Mouse (Mus musculus): ENCODE data around the gene Mpp6. TPM values are rescaled to one million over a fixed set of nuclear protein-coding genes. Genes with fewer than 3 reads are reported as not detected.

Mpp6 gene
- polyA plus RNA-seq, 1 experiment from 2014 or later = 80.8 TPM

DNA sequence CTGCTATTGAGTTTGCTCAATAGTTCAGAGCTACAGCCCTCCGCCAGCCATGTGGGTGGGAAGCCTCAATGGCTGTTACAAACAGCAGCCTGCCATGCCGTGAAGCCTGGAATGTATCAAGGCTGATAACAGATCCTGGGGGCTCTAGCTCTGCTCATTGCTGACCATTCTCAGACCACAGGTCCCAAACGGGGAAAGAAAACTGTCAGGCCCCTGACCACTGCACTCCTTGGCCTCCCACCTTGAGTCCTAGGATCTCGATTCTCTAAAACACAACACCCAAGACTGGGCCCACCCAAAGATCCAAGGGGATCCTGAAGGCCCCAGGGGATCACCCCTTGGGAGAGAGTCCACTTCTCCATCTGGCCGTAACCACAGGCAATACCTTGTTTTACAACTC lies 112.3 kb downstream of the Mpp6 start:
- Histone ChIP-seq H3K4me2 (ENCODE audit: low read depth, low read length) (no peak overlapping the region), H3K4me1 (ENCODE audit: control insufficient read depth, insufficient read depth, low read length) (no peaks in the 10 kb centered on the region), H3K9ac (ENCODE audit: low read depth, low read length) (no peak overlapping the region), H3K36me3 (ENCODE audit: control insufficient read depth, insufficient read depth, low read length) (no peaks in the 10 kb centered on the region), H3K27ac (replicated peaks; ENCODE audit: low read depth, low read length) (no peak overlapping the region), H3K27me3 (replicated peaks; ENCODE audit: control insufficient read depth, insufficient read depth, low read length) (no peaks in the 10 kb centered on the region), H3K4me3 (ENCODE audit: low read depth, low read length) (no peak overlapping the region), H3K9me3 (ENCODE audit: control insufficient read depth, low read length) (no peaks in the 10 kb centered on the region)
- DNase-seq (ENCODE audit: low spot score) (no peak), ATAC-seq (ENCODE audit: low read depth) (no peak)
- WGBS = 75% methylated on average over 5 of the region's 5 CpGs

- WGBS = 73% methylated on average over 5 of the region's 5 CpGs
- H3K9ac ChIP-seq (ENCODE audit: low read depth, low read length) = no peak overlapping the region
- no peak overlapping the region for H3K4me2 ChIP-seq (ENCODE audit: low read depth, low read length)
- H3K27ac ChIP-seq (replicated peaks; ENCODE audit: low read depth, low read length) = no peak overlapping the region
- no peaks in the 10 kb centered on the region for H3K4me1 ChIP-seq (ENCODE audit: control insufficient read depth, insufficient read depth, low read length)
- no peaks in the 10 kb centered on the region; the same call in 1 of the 2 replicates for H3K36me3 ChIP-seq (ENCODE audit: control insufficient read depth, insufficient read depth, low read length)
- no peaks in the 10 kb centered on the region for H3K9me3 ChIP-seq (ENCODE audit: control insufficient read depth, low read length)
- no peak for DNase-seq (ENCODE audit: low spot score)
- no peak for ATAC-seq (ENCODE audit: low read depth)
- no peak overlapping the region for H3K4me3 ChIP-seq (ENCODE audit: low read depth, low read length)
- no peaks in the 10 kb centered on the region for H3K27me3 ChIP-seq (replicated peaks; ENCODE audit: control insufficient read depth, insufficient read depth, low read length)
These were observed 112.9 kb downstream of the Mpp6 start for GRCm38 (mm10) chr6:50222986-50223385.

- WGBS = 88% methylated on average over 4 of the region's 4 CpGs
- H3K9me3 ChIP-seq (ENCODE audit: control insufficient read depth, low read length) = no peaks in the 10 kb centered on the region
- no peaks in the 10 kb centered on the region for H3K4me1 ChIP-seq (ENCODE audit: control insufficient read depth, insufficient read depth, low read length)
- H3K27ac ChIP-seq (replicated peaks; ENCODE audit: low read depth, low read length) = no peak overlapping the region
- DNase-seq (ENCODE audit: low spot score) (no peak), ATAC-seq (ENCODE audit: low read depth) (no peak)
- H3K4me3 ChIP-seq (ENCODE audit: low read depth, low read length) = no peak overlapping the region
- no peak overlapping the region for H3K9ac ChIP-seq (ENCODE audit: low read depth, low read length)
- H3K4me2 ChIP-seq (ENCODE audit: low read depth, low read length) = no peak overlapping the region
- no peaks in the 10 kb centered on the region; the same call in 1 of the 2 replicates for H3K36me3 ChIP-seq (ENCODE audit: control insufficient read depth, insufficient read depth, low read length)
- no peaks in the 10 kb centered on the region for H3K27me3 ChIP-seq (replicated peaks; ENCODE audit: control insufficient read depth, insufficient read depth, low read length)
These were observed 113.6 kb downstream of the Mpp6 start for GRCm38 (mm10) chr6:50223606-50224005.

DNA sequence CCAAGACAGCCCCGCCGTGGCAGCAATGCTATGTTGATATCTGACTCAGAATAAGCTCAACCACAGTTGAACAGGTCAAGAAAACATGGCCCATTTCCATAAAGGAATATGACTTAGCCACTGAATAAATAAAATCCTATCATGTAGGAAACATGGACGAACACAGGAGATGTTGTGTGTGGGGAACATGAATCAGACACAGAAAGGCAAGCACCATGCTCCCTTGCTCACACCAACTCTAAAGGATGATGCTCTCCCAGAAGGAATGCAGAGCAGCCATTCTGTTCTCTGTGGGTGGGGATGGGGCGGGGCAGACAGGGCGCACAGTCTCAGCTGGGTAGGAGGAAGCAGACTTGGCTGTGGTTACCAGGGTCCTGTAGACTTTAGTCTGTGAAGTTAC lies 115.2 kb downstream of the Mpp6 start:
- no peak for DNase-seq (ENCODE audit: low spot score)
- 84% methylated on average over 5 of the region's 5 CpGs for WGBS

GRCm38 (mm10) chr6:50228180-50228579 lies 118.1 kb downstream of the Mpp6 start:
- Histone ChIP-seq H3K9me3 (ENCODE audit: control insufficient read depth, low read length) (no peaks in the 10 kb centered on the region), H3K36me3 (ENCODE audit: control insufficient read depth, insufficient read depth, low read length) (no peaks in the 10 kb centered on the region; the same call in 1 of the 2 replicates), H3K27me3 (replicated peaks; ENCODE audit: control insufficient read depth, insufficient read depth, low read length) (no peaks in the 10 kb centered on the region), H3K4me2 (ENCODE audit: low read depth, low read length) (no peak overlapping the region), H3K4me3 (ENCODE audit: low read depth, low read length) (no peak overlapping the region), H3K9ac (ENCODE audit: low read depth, low read length) (no peak overlapping the region), H3K4me1 (ENCODE audit: control insufficient read depth, insufficient read depth, low read length) (no peaks in the 10 kb centered on the region), H3K27ac (replicated peaks; ENCODE audit: low read depth, low read length) (no peak overlapping the region)
- DNase-seq (ENCODE audit: low spot score) (no peak), ATAC-seq (ENCODE audit: low read depth) (no peak)
- whole genome bisulfite sequencing = 71% methylated on average over 5 of the region's 5 CpGs

More for the DNA sequence above, 115.2 kb downstream of the Mpp6 start:
- ATAC-seq (ENCODE audit: low read depth) = no peak
- Histone ChIP-seq H3K36me3 (ENCODE audit: control insufficient read depth, insufficient read depth, low read length) (no peaks in the 10 kb centered on the region; the same call in 1 of the 2 replicates), H3K4me1 (ENCODE audit: control insufficient read depth, insufficient read depth, low read length) (no peaks in the 10 kb centered on the region), H3K9me3 (ENCODE audit: control insufficient read depth, low read length) (no peaks in the 10 kb centered on the region), H3K9ac (ENCODE audit: low read depth, low read length) (no peak overlapping the region), H3K27me3 (replicated peaks; ENCODE audit: control insufficient read depth, insufficient read depth, low read length) (no peaks in the 10 kb centered on the region), H3K4me3 (ENCODE audit: low read depth, low read length) (no peak overlapping the region), H3K4me2 (ENCODE audit: low read depth, low read length) (no peak overlapping the region), H3K27ac (replicated peaks; ENCODE audit: low read depth, low read length) (no peak overlapping the region)

DNA sequence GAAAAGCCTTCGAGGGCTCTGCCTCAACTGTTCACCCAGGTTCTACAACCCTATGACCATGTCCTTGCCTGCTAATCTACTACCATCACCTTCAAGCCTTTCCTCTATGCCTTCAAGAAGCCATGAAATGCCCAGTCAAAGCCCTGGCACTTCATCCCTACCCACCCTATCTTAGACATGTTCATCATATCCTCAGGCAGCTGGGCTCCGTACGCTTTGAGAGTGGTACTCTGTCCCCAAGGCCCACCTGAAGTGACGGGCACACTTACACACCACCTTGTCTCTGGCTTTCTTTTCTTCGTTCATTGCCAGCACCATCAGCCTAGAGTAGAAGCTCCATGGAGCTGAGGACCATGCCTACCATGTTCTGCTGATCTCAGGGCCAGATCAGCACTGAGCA lies 121.2 kb downstream of the Mpp6 start:
- Histone ChIP-seq H3K9me3 (ENCODE audit: control insufficient read depth, low read length) (no peaks in the 10 kb centered on the region), H3K9ac (ENCODE audit: low read depth, low read length) (no peak overlapping the region), H3K27me3 (replicated peaks; ENCODE audit: control insufficient read depth, insufficient read depth, low read length) (no peaks in the 10 kb centered on the region), H3K27ac (replicated peaks; ENCODE audit: low read depth, low read length) (no peak overlapping the region), H3K4me3 (ENCODE audit: low read depth, low read length) (no peak overlapping the region), H3K4me2 (ENCODE audit: low read depth, low read length) (no peak overlapping the region), H3K36me3 (ENCODE audit: control insufficient read depth, insufficient read depth, low read length) (no peaks in the 10 kb centered on the region; the same call in 1 of the 2 replicates), H3K4me1 (ENCODE audit: control insufficient read depth, insufficient read depth, low read length) (no peaks in the 10 kb centered on the region)
- ATAC-seq (ENCODE audit: low read depth) (no peak), DNase-seq (ENCODE audit: low spot score) (no peak)
- 88% methylated on average over 5 of the region's 5 CpGs for WGBS

DNA sequence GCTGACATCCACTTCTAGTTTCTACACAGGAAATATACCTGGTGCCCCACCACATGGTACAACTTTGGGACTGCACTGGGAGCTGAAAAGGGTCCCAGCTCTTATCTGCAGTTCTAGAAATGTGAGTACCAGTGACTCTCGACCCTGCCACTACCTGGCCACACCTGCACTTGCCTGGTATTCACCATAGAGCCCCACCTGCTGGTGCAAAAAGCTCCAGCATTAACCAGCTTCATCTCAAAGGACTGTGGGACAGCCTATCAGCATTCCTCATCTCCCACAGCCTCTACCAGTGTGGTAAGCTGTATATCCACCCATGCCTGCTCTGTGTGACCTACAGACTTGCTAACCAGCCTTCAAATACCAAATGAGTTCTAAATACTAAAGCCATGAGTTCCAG lies 122.9 kb downstream of the Mpp6 start:
- no peak for DNase-seq (ENCODE audit: low spot score)
- 80% methylated on average over 1 of the region's 1 CpGs for WGBS
- no peak for ATAC-seq (ENCODE audit: low read depth)
- Histone ChIP-seq H3K36me3 (ENCODE audit: control insufficient read depth, insufficient read depth, low read length) (no peaks in the 10 kb centered on the region; the same call in 1 of the 2 replicates), H3K9ac (ENCODE audit: low read depth, low read length) (no peak overlapping the region), H3K27me3 (replicated peaks; ENCODE audit: control insufficient read depth, insufficient read depth, low read length) (no peaks in the 10 kb centered on the region), H3K4me2 (ENCODE audit: low read depth, low read length) (no peak overlapping the region), H3K27ac (replicated peaks; ENCODE audit: low read depth, low read length) (no peak overlapping the region), H3K4me1 (ENCODE audit: control insufficient read depth, insufficient read depth, low read length) (no peaks in the 10 kb centered on the region), H3K4me3 (ENCODE audit: low read depth, low read length) (no peak overlapping the region), H3K9me3 (ENCODE audit: control insufficient read depth, low read length) (no peaks in the 10 kb centered on the region)

GRCm38 (mm10) chr6:50237963-50238362 lies 127.9 kb downstream of the Mpp6 start:
- Histone ChIP-seq H3K36me3 (ENCODE audit: control insufficient read depth, insufficient read depth, low read length) (no peaks in the 10 kb centered on the region), H3K4me1 (ENCODE audit: control insufficient read depth, insufficient read depth, low read length) (no peaks in the 10 kb centered on the region), H3K4me2 (ENCODE audit: low read depth, low read length) (no peak overlapping the region), H3K4me3 (ENCODE audit: low read depth, low read length) (no peak overlapping the region), H3K27ac (replicated peaks; ENCODE audit: low read depth, low read length) (no peak overlapping the region), H3K27me3 (replicated peaks; ENCODE audit: control insufficient read depth, insufficient read depth, low read length) (no peaks in the 10 kb centered on the region), H3K9ac (ENCODE audit: low read depth, low read length) (no peak overlapping the region), H3K9me3 (ENCODE audit: control insufficient read depth, low read length) (no peaks in the 10 kb centered on the region)
- whole genome bisulfite sequencing = 65% methylated on average over 2 of the region's 2 CpGs
- ATAC-seq (ENCODE audit: low read depth) = no peak
- no peak for DNase-seq (ENCODE audit: low spot score)

DNA sequence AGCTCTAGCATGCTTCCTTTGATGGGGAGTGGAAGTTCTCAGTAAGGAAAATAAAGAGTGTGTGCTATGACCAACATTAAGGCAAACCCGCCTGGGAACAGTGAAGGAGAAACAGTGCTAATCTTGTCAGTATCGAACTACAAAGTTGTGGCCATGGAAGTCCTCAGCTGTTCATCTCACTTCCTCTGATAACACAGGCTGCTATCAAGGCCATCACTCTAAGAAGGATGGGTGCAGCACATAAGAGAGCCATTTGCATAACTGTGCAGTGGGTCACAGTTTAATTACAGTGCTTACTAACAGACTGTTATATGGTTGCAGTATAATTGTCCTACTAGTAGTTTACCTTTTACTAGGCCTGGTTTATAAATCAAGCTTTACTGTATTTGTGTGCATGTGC lies 129.9 kb downstream of the Mpp6 start:
- DNase-seq (ENCODE audit: low spot score) (no peak), ATAC-seq (ENCODE audit: low read depth) (no peak)
- WGBS = 87% methylated on average over 2 of the region's 2 CpGs
- no peaks in the 10 kb centered on the region for H3K4me1 ChIP-seq (ENCODE audit: control insufficient read depth, insufficient read depth, low read length)
- no peak overlapping the region for H3K27ac ChIP-seq (replicated peaks; ENCODE audit: low read depth, low read length)
- H3K4me2 ChIP-seq (ENCODE audit: low read depth, low read length) = no peak overlapping the region
- no peaks in the 10 kb centered on the region for H3K27me3 ChIP-seq (replicated peaks; ENCODE audit: control insufficient read depth, insufficient read depth, low read length)
- H3K9me3 ChIP-seq (ENCODE audit: control insufficient read depth, low read length) = no peaks in the 10 kb centered on the region
- no peaks in the 10 kb centered on the region for H3K36me3 ChIP-seq (ENCODE audit: control insufficient read depth, insufficient read depth, low read length)
- no peak overlapping the region for H3K9ac ChIP-seq (ENCODE audit: low read depth, low read length)
- H3K4me3 ChIP-seq (ENCODE audit: low read depth, low read length) = no peak overlapping the region
